Mouse (Mus musculus) intestine, postnatal 0 days (tissue): Measurements from ENCODE around the gene Mapk10. TPM values are rescaled to one million over a fixed set of nuclear protein-coding genes. Genes with fewer than 3 reads are reported as not detected.

Experiments used
- ATAC-seq: fragments of 200-750 bp; cut with Nextera tagmentation; 2 replicates; pipeline ENCODE4 v1.8.0; 2017; ENCODE audit warnings: mild to moderate bottlenecking, moderate TSS enrichment, moderate library complexity
- H3K27ac ChIP-seq: fragments of 300-500 bp; sonication (generic); 2 replicates; pipeline ENCODE4 v1.5.1; 2014; ENCODE audit warnings: mild to moderate bottlenecking, low read depth, low read length, moderate library complexity
- H3K27me3 ChIP-seq: fragments of 300-500 bp; sonication (generic); replicated peaks from 2 replicates; pipeline ENCODE4 v1.6.1; 2014; ENCODE audit warnings: low read length, mixed read lengths; ENCODE audit not compliant: control insufficient read depth, insufficient read depth
- H3K36me3 ChIP-seq: fragments of 300-500 bp; sonication (generic); 2 replicates; pipeline ENCODE4 v1.6.1; 2014; ENCODE audit warnings: mild to moderate bottlenecking, moderate library complexity; ENCODE audit not compliant: control insufficient read depth, insufficient read depth
- H3K4me1 ChIP-seq: fragments of 300-500 bp; sonication (generic); replicated peaks from 2 replicates; pipeline ENCODE4 v1.6.1; 2014; ENCODE audit warnings: antibody characterized with exemption, low read length, mixed read lengths; ENCODE audit not compliant: control insufficient read depth, insufficient read depth
- H3K4me2 ChIP-seq: fragments of 300-500 bp; sonication (generic); replicated peaks from 2 replicates; pipeline ENCODE4 v1.6.1; 2014; ENCODE audit warnings: low read depth, mild to moderate bottlenecking, moderate library complexity
- H3K4me3 ChIP-seq: fragments of 300-500 bp; sonication (generic); 2 replicates; pipeline ENCODE4 v1.5.1; 2014; ENCODE audit warnings: low read depth, low read length
- H3K9ac ChIP-seq: fragments of 300-500 bp; sonication (generic); 2 replicates; pipeline ENCODE4 v1.6.1; 2014; ENCODE audit warnings: mild to moderate bottlenecking, low read depth, low read length
- H3K9me3 ChIP-seq: fragments of 300-500 bp; sonication (generic); 2 replicates; pipeline ENCODE4 v1.6.1; 2016; ENCODE audit warnings: mixed run types; ENCODE audit not compliant: control insufficient read depth
- CTCF ChIP-seq: sonication (generic); IDR thresholded peaks from 2 replicates; pipeline ENCODE4 v1.5.1; 2016; ENCODE audit warnings: low read depth, mild to moderate bottlenecking, control low read depth, antibody characterized with exemption, moderate library complexity
- WGBS: fragments of 180-500 bp; shearing (Covaris S2); extraction: QIAGEN DNeasy Blood & Tissue Kit; methylation state at CpG from one replicate; pipeline ENCODE4 v1.1.7; 2014; 5-methylcytosine and 5-hydroxymethylcytosine counted together
- polyA plus RNA-seq: library from polyadenylated mRNA; unstranded; fragments of >200 nt; fragmentation: Nextera tagmentation; extraction: Ambion mirVana; gene quantifications from 2 replicates; pipeline ENCODE4 v1.2.1, GENCODE M21; 2015

Mapk10 gene
- 3.2 and 3.7 TPM in 2 replicates for polyA plus RNA-seq

- no peaks in the 10 kb centered on the region for H3K9me3 ChIP-seq
- H3K27ac ChIP-seq = no peak within 1 kb of the TSS
- H3K36me3 ChIP-seq = no peaks in the 10 kb centered on the region
- no peaks in the 10 kb centered on the region for H3K27me3 ChIP-seq
- no peak; the same call in 1 of the 2 replicates for ATAC-seq
- 8% methylated on average over 16 of the region's 16 CpGs for WGBS
- H3K9ac ChIP-seq = no peak within 1 kb of the TSS
- no peaks in the 10 kb centered on the region for H3K4me1 ChIP-seq
- peak within 1 kb of the TSS; percentile 30; the same call in 1 of the 2 replicates for H3K4me2 ChIP-seq
- H3K4me3 ChIP-seq = peak within 1 kb of the TSS; percentile 0; the same call in 1 of the 2 replicates
- no peak for TF ChIP-seq CTCF
Observed at GRCm38 (mm10) chr5:103211101-103211848, at the start of gene Mapk10. TSS of gene Mapk10 (minus strand) at chr5:103211334.

DNA sequence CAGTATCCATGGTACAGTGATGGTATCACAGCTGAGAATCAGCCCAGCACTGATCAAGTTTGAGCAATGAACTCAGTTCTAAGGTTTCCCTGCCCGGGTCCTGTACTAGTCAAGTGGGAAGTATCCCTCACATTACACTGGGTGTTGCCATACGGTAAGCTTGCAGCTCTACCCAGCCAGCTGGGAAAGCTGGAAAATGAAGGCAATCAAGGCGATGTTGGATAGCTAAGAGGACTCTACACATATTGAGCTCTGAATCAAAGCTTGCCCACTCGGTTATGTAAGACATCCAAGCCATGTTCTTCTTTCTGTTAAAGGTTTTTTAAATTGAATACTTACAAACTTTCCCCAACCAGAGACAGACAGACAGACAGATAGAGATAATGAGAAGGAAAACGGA is 45.0 kb upstream of the Mapk10 start:
- no peaks in the 10 kb centered on the region for H3K36me3 ChIP-seq
- no peak for ATAC-seq
- 0 out of 2 replicates have a peak, but pooled peaks cover 3% of the 10 kb centered on the region for H3K27me3 ChIP-seq
- H3K4me2 ChIP-seq = no peak overlapping the region
- no peak overlapping the region for H3K9ac ChIP-seq
- no peak overlapping the region for H3K27ac ChIP-seq
- no peaks in the 10 kb centered on the region for H3K4me1 ChIP-seq
- no peaks in the 10 kb centered on the region for H3K9me3 ChIP-seq
- H3K4me3 ChIP-seq = no peak overlapping the region
- 84% methylated on average over 5 of the region's 5 CpGs for WGBS
- TF ChIP-seq CTCF = no peak

- Histone ChIP-seq H3K4me2 (no peak overlapping the region), H3K9me3 (no peaks in the 10 kb centered on the region), H3K9ac (no peak overlapping the region), H3K4me3 (no peak overlapping the region), H3K4me1 (no peaks in the 10 kb centered on the region), H3K27ac (no peak overlapping the region), H3K36me3 (no peaks in the 10 kb centered on the region), H3K27me3 (no peaks in the 10 kb centered on the region)
- no peak for ATAC-seq
- TF ChIP-seq CTCF = no peak
- 72% methylated on average over 1 of the region's 1 CpGs for WGBS
Observed at GRCm38 (mm10) chr5:103242430-103242829, 31.3 kb upstream of the Mapk10 start.

- no peaks in the 10 kb centered on the region for H3K27me3 ChIP-seq
- no peak overlapping the region for H3K4me3 ChIP-seq
- 76% methylated on average over 4 of the region's 4 CpGs for WGBS
- H3K9me3 ChIP-seq = no peaks in the 10 kb centered on the region
- H3K27ac ChIP-seq = no peak overlapping the region
- ATAC-seq = no peak
- TF ChIP-seq CTCF = no peak
- H3K9ac ChIP-seq = no peak overlapping the region
- H3K4me2 ChIP-seq = no peak overlapping the region
- no peaks in the 10 kb centered on the region for H3K36me3 ChIP-seq
- no peaks in the 10 kb centered on the region for H3K4me1 ChIP-seq
Observed at GRCm38 (mm10) chr5:103231822-103232221, 20.7 kb upstream of the Mapk10 start.

DNA sequence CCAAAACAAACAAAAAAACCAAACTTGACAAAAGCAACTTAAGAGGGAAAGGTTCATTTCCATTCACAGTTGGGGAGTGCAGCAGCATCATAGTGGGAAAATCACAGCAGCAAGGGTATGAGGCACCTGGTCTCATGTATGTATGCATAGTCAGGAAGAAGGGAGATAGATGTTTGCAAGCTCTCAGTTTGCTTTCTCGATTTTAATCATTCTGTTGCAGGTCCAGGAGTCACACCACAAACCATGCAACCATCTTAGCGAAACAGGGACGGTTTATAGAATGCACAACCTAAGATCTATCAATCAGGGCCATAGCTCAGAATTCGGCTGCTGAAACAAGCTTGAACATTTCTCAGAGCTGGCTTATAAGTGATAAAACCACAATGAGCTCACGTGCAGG is 19.2 kb upstream of the Mapk10 start:
- H3K27ac ChIP-seq = no peak overlapping the region
- no peaks in the 10 kb centered on the region for H3K4me1 ChIP-seq
- WGBS = 84% methylated on average over 5 of the region's 5 CpGs
- H3K4me3 ChIP-seq = no peak overlapping the region
- no peak for TF ChIP-seq CTCF
- H3K9me3 ChIP-seq = no peaks in the 10 kb centered on the region
- no peak overlapping the region for H3K4me2 ChIP-seq
- no peaks in the 10 kb centered on the region for H3K36me3 ChIP-seq
- no peak for ATAC-seq
- H3K9ac ChIP-seq = no peak overlapping the region
- no peaks in the 10 kb centered on the region for H3K27me3 ChIP-seq

DNA sequence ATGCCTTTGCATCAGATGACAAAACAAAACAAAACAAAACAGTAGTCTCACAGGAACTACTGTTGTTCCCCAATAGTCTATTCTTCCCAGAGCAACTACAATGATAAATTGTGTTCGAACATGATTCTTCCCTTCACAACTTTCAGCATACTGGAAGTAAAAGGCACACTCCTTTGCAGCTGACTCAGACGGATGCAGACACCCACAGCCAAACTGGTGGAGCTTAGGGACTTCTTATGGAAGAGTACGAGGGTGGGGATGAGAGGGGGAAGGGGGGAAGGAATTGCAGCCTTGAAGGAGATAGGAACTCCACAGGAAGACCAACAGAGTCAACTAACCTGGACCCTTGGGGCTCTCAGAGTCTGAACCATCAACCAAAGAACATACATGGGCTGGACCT is 18.2 kb upstream of the Mapk10 start:
- Histone ChIP-seq H3K36me3 (no peaks in the 10 kb centered on the region), H3K4me3 (no peak overlapping the region), H3K9ac (no peak overlapping the region), H3K27me3 (no peaks in the 10 kb centered on the region), H3K9me3 (no peaks in the 10 kb centered on the region), H3K4me2 (no peak overlapping the region), H3K27ac (no peak overlapping the region), H3K4me1 (no peaks in the 10 kb centered on the region)
- TF ChIP-seq CTCF = no peak
- WGBS = 82% methylated on average over 3 of the region's 3 CpGs
- no peak for ATAC-seq
